Mouse (Mus musculus) right cerebral cortex, postnatal 10 days (tissue): ENCODE measurements around the gene Vstm4.
A peak's percentile ranks its signal among the peaks of the same experiment; 100 is the strongest.

ENCODE experiments used
- DNase-seq, 2 experiments: peaks; one replicate each; pipeline ENCODE4 v3.0.0; 2021; ENCODE audit warnings: low spot score in 2 of 2

The Vstm4 gene

DNA sequence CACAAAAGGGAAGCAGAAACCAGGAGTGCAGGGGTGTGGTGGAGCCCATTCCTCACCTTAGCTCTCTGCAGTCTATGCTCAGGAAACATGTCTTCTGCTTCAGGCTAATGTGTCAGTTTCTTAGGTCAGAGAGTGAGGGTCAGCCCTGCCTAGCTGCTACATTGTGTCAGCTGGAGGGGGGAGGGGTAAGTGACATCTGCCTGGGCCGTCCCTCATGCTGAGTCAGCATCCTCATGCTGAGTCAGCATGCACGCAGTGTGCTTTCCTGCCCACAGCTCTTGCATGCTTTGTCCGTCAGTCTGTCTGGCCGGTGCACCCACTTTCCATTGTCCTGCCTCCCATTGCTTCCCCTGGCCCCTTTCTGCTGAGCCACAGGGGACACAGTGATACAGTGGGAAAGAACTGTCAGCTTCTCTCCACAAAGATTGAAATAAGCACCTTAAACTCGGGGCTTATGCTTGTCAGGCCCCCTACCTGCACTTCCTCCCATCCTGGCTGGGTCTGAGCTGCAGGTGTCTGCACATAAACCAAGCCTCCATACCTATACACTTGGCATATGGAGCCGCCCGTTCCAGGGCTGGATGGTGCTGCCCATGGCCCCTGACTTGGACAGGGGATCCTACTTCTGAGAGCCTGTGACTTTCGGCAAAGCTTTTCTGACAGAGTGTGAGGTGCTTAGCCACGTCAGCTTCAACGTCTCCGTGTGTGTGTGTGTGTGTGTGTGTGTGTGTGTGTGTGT, 3.4 kb downstream of the Vstm4 start:
- DNase-seq: no peak

DNA sequence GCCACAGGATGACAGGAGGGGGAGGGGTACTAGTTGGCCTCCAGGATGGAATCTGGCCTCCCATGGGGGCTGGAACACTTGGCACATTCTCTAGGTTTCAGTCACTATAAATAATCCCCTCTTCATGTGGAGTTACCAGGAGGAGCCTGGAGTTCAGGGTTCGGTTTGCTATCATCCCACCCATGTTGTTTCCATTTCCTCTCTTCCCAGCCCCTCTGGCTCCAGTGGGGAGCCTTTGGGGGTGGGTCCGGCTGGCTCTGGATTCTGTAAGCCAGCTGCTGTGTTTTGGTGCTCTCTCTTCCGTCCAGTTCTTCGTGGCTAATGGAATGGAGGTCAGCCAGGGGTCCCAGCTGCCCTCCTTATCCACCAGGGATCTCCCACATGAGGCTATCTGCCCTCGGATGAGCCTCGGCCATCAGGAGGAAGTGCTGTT, 4.6 kb downstream of the Vstm4 start:
- DNase-seq: no peak

DNA sequence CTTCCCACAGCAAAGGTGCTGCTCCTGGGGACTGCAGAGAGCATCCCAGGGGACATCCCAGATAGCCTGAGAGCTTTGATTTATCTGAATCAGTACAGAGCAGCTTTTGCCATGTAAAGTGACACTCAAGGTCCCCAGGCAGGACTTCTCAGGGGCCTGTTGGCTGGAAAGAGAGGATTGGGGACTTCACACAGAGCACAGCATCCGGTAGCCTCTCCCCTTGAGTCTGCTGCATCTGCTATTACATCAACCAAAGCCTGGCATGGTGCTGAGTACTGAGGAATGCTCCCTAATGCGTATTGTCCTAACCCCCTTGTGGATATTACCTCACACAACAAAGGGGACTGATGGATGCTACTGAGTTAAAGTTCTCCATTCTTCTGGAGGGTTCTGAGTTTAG, 5.1 kb downstream of the Vstm4 start:
- DNase-seq: no peak

DNA sequence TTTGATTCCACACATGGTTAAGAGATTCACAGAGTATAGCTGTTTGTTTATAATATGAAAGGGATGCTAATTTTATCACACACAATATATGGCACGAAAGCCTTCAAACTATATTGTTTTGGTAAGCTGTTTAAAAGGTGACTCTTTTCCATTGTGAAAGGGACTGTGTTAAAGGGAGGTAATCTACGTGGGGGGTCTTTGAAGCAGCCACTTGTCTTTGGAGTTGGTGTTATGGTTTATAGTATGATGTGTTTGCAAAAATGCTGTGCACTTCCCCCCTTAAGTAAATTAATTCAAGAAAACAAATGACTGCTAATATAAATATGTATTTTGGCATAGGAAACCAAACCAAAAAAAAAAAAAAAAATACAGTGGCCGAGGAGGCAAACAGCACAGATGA, 8.8 kb downstream of the Vstm4 start:
- no peak for DNase-seq

DNA sequence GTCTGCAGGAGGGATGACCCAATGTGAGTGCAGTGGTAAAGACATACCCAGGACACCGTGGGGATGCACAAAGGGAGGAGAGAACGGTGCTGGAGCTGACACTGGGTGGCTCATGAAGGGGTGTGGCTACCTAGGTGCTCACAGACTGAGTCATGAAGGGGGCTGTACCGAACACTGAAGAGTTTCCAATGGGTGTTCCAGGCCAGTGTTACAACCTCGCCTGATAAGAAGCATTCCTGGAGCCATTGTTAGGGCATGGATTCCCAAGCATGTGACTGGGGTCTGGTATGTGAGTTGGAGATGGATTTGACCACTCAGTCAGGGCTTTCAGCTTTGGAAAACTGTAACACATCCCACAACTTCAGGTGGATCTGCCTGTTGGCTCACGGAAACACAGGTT, 15.4 kb downstream of the Vstm4 start:
- no peak for DNase-seq

DNA sequence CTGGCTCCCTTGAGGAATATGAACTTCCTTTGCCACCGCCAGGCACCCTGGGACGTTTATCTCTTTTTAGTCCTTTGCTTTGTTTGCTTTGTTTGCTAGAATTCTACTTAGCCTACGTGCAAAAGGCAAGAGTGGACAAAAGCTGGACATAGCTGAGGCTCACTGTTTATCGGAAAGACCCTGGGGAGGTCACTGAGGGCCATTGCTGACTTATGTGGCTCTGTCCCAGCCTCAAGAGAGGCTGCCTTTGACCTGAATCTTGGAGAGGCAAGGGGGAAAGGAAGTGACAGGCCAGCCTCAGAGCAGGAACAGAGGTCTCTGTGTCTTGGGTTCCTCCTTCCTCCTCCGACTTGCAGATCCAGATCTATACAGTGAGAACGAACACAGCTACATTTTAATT, 21.0 kb downstream of the Vstm4 start:
- DNase-seq: no peak

DNA sequence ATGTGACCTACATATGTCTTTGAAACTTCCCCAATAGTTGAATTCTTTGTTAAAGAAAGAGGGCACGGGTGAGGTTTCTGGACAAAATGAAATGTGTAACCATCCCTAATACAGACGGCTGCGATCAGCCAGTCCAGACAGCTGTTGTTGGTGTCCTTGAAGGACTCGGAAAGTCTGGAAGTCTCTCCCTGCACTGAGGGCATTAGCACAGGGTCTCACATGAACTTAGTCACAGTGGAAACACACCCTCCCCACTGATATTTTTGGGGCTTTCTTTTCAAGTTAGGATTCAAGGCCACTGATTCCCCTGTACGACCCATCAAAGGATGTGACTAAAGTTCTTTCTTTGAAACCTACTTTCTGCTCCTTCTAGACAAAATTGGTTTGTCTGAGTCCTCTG, 23.8 kb downstream of the Vstm4 start:
- DNase-seq: no peak

DNA sequence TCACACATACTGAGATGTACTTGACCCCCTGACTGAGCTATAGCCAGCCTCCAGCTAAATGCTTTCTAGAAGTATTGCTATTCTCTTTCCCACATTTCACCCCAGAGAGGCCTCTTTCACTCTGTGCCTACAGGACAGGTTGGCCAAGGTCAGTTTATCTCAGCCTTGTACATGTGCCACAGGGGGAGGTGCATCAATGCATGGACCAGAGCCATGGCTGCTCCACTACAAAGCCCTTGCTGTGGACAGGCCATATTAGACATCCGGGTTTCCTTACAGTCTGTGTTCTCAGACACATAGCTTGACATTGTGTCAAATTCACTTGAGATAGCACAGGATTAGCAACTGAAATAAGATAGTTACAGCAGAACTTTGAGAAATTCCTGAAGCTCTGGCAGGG, 25.1 kb downstream of the Vstm4 start:
- no peak for DNase-seq

DNA sequence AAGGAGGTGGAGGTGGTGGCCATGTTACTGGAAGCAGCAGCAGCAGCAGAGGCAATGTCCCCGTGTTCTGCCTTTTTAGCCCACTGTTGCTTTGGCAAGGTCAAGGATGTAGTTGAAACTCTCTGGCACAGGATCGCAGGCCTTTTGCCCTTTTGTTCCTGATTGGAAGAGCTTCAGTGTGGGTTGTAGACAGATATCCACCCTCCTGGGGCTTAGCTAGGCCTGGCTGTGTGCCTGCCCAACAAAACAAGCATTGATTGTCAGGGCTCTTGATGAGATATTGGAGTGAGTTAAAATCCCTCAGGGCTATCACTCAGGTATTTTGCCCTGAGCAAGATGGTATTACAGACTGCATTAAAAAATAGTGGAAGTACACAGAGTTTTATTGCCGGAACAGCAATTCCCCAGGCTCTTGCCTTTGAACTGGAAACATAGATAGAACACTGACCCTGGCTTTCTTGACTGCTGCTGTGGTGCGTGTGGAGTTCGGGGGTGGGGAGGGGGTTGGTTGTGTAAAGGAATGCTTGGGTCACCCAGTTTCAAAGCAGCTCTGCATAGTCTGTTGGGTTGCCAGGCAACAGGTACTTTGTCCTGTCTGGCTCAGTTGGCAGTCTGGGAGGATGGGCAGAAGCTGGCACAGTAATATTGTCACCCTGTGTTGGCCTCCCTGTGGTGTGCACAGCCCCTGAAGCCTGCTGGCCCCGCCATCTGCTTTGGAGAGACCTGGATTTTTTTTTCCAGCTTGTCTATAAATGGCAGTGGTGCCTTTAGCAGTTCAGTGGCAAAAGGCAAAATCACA, 32.5 kb downstream of the Vstm4 start:
- DNase-seq: peak; percentile 68 to 80

DNA sequence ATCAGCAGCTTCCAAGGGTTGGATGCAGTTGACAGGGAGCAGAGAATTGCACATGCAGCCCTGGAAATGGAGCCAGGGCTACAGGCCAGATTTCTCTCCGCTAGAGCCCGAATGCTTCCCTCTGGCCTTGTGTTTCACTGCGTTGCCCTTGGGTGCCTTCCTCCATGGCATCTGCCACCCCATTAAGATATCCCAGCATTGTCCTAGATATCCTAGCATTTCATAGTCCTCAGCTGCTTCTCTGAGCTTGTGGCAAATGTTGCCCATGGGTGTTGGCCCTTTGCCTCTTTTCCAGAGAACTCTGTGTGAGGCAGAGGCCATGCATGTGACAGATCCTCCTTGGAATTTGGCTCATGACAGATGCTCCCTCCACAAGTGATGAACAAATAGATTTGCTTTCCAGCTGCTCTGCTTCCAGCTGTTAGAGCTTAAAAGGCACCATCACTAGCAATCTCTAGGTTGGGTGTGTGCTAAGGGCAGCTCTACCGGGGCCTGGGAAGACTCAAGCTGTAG, 37.8 kb downstream of the Vstm4 start:
- peak in 1 of 2 experiments; percentile 32 for DNase-seq

DNA sequence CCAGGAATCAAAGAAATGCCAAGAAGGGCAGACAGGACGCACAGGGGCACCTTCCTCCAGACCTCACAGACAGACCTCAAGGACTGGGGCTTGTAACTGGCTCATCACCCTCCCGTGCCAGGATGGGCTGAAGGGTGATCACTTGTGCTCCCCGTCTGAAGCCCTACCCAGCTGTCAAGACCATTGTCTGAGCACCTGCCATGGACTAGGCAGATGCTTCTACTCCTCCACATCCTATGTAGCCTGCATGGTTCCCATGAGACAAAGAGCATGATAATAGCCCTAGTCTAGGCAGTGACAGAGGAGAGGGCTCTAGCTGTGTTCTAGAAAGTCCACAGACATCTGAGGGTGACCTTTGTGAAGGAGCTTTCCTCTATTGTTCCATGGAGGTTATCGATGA, 38.3 kb downstream of the Vstm4 start:
- no peak for DNase-seq

DNA sequence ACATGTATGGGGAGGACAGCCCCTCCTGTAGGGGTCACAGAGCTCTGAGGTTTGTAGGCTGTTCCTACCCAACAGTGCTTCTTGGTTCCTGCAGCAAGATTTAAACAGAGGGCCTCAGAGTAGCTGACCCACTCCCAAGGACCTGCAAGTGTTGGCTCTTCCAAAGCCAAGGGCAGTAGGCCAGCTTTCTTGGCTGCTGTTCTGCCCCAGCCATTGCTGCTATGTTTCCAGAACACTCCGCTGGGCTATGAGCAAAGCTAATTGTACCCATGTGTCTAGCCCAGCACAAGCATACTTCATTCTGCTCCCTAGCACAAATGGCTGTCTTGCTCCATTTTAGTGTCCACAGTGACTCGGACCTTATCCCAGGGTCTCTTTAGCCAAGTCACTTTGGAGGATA, 40.3 kb downstream of the Vstm4 start:
- DNase-seq: peak; percentile 83

DNA sequence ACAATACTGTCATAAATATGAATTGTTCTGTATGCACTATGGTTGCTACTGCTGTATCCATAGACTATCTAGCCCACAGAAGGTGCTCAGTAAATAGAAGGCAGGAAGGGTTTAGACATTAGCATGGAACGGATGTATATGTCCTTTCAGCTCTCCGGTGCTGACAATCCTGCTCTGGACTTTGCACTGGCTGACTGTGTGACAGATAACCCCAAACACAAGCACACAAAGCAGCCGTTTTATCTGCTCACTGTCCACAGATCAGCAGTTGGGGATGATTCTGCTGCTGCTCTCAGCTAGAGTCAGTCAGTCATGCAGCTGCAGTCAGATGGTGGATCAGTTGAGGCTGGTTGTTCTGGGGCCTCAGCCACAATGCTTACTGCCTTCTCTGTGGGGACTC, 46.6 kb downstream of the Vstm4 start:
- no peak for DNase-seq

DNA sequence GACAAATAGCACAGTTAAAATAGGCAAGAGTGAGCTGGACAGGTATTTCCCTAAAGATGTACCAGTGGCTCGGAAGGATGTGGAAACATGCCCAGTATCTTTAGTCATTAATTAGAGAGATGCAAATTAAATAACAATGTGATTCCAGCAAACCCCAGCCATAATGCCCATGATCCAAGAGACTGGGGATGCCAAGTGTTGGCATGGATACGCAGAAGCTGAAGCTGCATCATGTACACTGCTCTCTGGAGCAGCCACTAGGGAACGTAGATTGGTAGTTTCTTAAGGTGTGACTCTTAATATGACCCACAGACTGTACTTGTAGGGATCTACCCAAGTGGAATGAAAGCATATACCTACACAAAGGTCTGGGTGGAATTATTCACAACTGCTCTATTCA, 50.0 kb downstream of the Vstm4 start:
- DNase-seq: no peak

DNA sequence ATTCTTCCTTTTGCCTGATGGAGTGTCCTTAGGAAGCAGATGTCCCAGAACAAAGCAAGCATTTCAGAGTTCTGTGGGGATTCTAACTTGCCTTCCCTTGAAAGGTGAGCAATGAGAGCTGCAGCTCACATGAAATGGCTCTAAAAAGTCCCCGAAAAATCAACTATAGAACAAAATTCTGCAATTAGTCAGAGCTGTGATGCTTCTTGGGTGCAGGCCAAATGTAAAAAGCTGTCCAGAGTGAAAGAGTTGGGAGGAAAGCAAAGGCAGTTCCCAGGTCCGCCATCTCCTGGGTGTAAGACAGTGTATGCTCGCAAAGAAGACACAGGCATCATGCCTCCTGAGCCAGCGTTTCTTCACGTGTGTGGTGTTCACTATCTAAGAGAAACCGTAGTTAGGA, 52.6 kb downstream of the Vstm4 start:
- DNase-seq: peak; percentile 45 to 50

DNA sequence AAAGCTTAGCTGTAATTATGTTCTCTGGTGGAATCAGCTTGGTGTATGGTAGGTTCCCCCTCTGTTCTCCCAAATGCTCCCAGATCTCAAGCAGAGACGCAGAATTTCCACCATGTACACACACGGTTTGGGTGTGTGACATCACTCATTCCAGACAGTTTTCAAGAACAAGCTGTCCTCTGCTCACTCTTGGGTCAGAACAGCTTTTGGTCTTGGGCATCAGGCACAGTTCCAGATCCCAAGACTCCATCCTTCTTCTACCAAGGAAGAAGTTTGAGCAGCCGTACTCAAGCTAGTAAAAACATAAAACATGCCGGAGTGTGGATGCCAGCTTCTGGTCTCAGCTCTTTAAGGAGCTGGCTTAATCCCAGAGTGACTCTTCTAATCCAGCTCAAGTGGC, 54.6 kb downstream of the Vstm4 start:
- DNase-seq: no peak

DNA sequence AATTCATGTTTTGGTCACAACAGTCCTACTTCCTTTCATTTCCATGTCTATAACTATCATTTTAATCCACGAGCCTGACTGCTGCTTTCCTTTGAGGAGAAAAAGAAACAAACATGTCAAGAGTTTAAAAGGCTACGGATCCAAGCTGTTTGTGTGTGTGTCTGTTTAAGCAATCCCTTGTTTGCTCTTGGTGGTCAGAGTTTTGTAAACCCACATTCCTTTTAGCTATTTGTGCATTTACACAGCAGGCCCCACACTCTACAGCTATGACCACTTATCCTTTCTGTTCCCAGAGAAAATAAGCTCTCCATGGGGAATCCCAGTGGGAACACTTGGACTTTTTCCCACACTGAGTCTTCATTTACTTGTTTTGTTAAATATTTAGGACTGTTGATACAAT, 58.8 kb downstream of the Vstm4 start:
- DNase-seq: no peak

DNA sequence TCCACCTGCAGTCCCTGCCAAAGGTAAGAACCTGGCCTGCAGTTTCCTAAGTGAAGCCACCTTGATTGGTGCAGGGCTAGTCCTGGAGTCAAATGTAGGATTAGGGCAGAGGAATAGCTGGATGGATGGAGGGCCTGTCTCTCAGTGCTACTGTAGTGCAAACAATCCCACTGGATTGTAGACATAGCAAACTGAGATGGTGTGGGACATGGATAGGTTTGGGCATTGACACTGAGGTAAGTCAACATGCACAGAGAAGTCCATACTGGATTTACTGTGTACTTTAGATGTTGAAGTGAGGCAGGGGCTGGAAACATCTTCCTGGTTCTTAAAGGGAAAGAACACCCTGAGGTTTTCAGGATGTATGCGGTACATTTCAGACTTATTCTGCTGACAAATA, 61.4 kb downstream of the Vstm4 start:
- no peak for DNase-seq

DNA sequence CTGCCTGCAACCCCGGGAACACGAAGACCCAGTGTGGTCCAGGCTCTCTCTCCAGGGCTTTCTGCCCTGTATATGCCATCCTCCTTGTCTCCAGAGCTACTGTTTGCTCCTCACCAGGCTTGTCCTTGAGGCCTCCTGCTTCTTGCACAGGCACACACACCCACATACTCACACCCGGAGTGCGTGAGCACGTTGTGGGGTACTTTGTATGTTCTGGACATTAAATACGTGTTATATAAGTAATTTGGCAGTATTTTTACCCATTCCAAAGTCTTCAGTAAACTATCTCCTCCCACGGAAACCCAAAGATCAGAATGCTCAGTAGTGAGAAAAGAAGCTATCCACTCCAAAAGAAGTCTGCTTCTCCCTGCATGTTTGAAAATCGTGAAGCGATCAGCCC, 67.3 kb downstream of the Vstm4 start:
- no peak for DNase-seq

DNA sequence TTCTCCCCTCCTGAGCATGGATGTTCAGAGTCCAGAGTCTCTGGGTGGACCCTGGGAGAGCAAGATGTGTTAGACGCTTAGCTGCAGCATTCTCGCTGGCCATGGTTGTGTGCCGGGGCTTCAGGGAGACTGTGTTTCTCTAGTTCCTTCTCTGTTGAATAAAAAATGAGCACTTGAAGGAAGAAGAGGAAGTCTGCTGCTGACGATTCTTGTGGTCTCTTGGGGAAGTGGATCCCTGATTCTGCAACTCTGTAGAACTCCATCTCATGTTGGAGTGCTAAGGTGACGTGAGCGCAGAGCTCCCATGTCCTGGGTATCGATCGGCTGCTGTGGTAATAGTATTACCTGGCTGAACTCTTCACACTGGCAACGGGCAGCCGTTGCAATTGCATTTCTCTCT, 75.2 kb downstream of the Vstm4 start:
- DNase-seq: peak; percentile 27 to 36

DNA sequence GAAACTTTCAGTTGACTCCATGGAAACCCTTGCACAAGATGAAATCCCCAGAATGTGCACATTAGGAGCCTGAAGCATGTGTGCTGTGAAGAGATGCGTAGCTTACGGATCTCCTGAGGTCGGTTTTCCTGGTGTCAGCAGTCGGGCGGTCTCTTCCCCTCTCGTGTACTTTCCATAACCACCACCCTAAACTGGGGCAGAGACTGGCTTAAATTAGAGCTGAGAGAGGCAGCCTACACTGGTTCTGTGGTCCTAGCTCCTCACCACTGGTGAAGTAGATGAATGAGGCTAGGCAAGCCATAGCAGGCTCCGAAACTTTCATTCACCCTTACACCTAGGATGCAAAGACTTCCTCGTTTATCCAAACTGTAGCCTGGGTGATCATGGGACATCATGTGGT, 75.7 kb downstream of the Vstm4 start:
- peak in 1 of 2 experiments; percentile 32 for DNase-seq

DNA sequence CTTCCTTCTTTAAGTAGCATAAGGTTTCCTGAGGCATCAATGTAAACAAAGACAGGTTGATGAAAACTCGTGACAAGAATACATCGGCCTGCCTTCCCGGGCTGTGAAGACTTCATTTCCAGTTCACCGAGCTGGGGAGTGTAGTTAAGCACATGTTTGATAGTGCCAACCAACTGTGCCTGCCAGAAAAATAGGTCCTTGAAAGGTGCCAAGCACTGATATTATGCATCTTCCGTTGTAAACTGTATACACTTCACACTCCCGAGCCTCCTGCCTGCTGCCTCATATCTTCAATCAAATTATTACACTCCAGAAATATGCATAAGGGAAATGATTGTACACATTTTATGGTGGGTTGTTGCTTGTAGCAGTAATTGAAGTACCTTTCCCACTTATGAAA, 77.5 kb downstream of the Vstm4 start:
- DNase-seq: no peak

DNA sequence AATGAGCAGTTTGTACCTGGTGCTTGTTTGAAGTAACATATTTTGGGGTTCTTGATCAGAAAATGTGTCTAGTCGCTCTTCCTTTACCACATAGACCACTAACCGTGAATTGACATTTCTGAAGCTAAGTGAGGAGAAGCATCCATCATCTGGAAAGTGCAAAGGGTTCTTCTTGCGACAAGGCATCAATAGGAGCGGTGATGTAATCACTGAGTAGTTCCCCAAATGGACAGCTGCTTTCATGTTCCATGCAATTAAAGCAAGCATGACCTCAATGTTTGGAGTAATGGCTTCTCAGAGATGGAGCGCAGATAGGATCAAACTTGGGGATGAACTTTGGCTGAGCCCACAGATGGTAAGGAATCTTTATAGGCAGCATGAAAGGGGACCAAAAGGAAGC, 82.7 kb downstream of the Vstm4 start:
- DNase-seq: no peak
